Mouse (Mus musculus): ENCODE results near the gene Bmpr1b.

GRCm38 (mm10) chr3:142077723-142078302 lies 91.4 kb downstream of the Bmpr1b start:
- TF ChIP-seq CTCF (IDR thresholded peaks at IDR 0.05; ENCODE audit: low read depth, low read length) (no peak), POLR2A (IDR thresholded peaks at IDR 0.05; ENCODE audit: insufficient read depth, low read length) (no peak)

Data from ES-Bruce4 (cell line).